Mouse (Mus musculus) thymus, adult 2 months (tissue): ENCODE results near the gene Gm26620.

Experiments
- CTCF ChIP-seq: fragments of 200-500 bp; IDR thresholded peaks from 2 replicates; pipeline ENCODE4 v1.5.1; 2012; ENCODE audit warnings: mild to moderate bottlenecking, control low read depth, low read length, moderate library complexity, borderline replicate concordance; ENCODE audit not compliant: control insufficient read depth, poor library complexity, insufficient read depth; ENCODE audit errors: extremely low read depth
- POLR2A ChIP-seq: fragments of 200-500 bp; IDR thresholded peaks from 2 replicates; pipeline ENCODE4 v1.6.1; 2012; ENCODE audit warnings: mild to moderate bottlenecking, low read length, control low read depth, moderate library complexity; ENCODE audit not compliant: control insufficient read depth, poor library complexity, insufficient read depth; ENCODE audit errors: extremely low read depth

GRCm38 (mm10) chr1:170907111-170907455, 22.2 kb downstream of the Gm26620 start:
- TF ChIP-seq CTCF (no peak), POLR2A (no peak)
